Mouse (Mus musculus) embryonic fibroblast, embryonic 13.5 days (primary cell): ENCODE measurements at regions not wholly inside any gene's neighbourhood (a gene's known extent, or its start where the extent isn't known, plus 50 kb on each side); places are given as distances from the start of the nearest gene placed in this dataset.
"Not testable (repeated sequence)": the region's sequence is repeated elsewhere in the genome, so short reads cannot be mapped to it uniquely, and the experiment has no call there.

Experiments used
- H3K27ac ChIP-seq: 2 replicates; pipeline ENCODE4 v1.5.1; 2012; ENCODE audit warnings: low read length, control low read depth, inconsistent platforms; ENCODE audit not compliant: insufficient read depth
- H3K4me1 ChIP-seq: 2 replicates; pipeline ENCODE4 v1.6.1; 2011; ENCODE audit warnings: low read length; ENCODE audit not compliant: control insufficient read depth, insufficient read depth
- H3K4me3 ChIP-seq: 2 replicates; pipeline ENCODE4 v1.5.1; 2011; ENCODE audit warnings: mild to moderate bottlenecking, control low read depth, low read length; ENCODE audit not compliant: insufficient read depth
- CTCF ChIP-seq: IDR thresholded peaks from 2 replicates; pipeline ENCODE4 v1.5.1; 2011; ENCODE audit warnings: mild to moderate bottlenecking, control low read depth, low read length, moderate library complexity, borderline replicate concordance; ENCODE audit not compliant: insufficient read depth
- POLR2A ChIP-seq: IDR thresholded peaks from 2 replicates; pipeline ENCODE4 v1.6.1; 2011; ENCODE audit warnings: low read depth, mild to moderate bottlenecking, control low read depth, low read length, moderate library complexity

GRCm38 (mm10) chr13:70073655-70074054 is 271.5 kb downstream of the Med10 start:
- Histone ChIP-seq H3K27ac (no peak overlapping the region), H3K4me1 (no peaks in the 10 kb centered on the region), H3K4me3 (no peak overlapping the region)
- TF ChIP-seq POLR2A (no peak), CTCF (no peak)

DNA sequence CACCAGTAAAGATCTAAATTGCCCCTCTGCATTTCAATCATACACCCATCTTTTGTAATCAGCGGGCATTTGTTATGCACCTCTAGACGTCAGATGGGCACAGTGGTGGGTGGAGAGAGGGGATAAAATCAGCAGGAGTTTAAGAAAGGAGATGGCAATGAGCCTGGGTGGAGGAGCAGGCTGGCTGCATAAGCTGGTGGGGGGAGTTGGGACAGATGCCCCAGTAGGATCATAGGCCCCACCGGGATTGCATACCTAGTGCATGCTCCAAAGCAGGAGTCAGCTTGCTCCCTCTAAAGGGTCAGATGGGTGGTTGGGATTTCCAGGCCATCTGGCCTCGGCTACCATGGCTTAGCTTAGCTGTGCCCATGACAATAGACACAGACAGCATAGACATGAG is 273.2 kb downstream of the Med10 start:
- TF ChIP-seq POLR2A: no peak
- no peak for TF ChIP-seq CTCF

DNA sequence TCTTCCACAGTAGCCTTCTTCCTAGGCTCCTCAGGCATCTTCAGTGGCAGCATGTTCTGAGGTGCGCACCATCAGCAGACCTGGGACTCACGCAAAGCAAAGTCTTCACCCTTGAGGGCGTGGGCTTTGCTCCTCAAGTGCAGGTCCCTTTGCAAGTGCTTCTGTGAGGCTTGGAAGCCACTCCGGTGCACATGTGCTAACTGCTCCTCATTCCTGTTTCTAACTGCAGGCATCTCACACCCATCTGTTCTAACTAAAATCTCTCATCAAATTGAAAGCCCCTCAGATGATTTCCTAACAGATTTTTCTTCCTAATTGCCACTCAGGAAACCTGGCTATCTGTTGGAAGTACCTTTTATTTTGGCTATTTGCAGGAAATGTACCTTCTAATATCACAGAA is 278.9 kb downstream of the Med10 start:
- Histone ChIP-seq H3K4me1 (no peaks in the 10 kb centered on the region), H3K4me3 (no peak overlapping the region), H3K27ac (no peak overlapping the region)
- TF ChIP-seq POLR2A (no peak), CTCF (no peak)

More for the DNA sequence above, 273.2 kb downstream of the Med10 start:
- Histone ChIP-seq H3K4me3 (no peak overlapping the region), H3K4me1 (no peaks in the 10 kb centered on the region), H3K27ac (no peak overlapping the region)

DNA sequence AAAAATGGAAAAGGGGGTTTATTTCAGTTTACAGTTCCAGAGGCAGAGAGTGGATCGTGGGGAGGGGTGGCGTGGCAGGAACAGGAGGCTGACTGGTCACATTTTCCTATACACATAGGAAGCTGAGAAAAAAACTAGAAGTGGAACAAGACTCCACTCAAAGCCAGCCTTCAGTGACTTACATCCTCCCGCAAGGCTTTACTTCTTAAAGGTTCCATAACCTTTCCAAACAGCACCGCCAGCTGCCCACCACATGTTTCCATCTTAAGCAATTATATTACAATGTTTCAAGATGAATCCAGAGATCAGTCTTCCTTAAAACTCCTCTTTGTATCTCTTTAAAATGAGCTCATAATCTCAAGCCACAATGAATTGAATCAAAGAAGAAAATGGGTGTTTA is 290.7 kb downstream of the Med10 start:
- Histone ChIP-seq H3K4me3 (no peak overlapping the region), H3K27ac (no peak overlapping the region), H3K4me1 (no peaks in the 10 kb centered on the region)
- no peak for TF ChIP-seq CTCF
- TF ChIP-seq POLR2A: no peak

GRCm38 (mm10) chr13:70093970-70094369 is 291.8 kb downstream of the Med10 start:
- Histone ChIP-seq H3K27ac (no peak overlapping the region), H3K4me1 (no peaks in the 10 kb centered on the region), H3K4me3 (no peak overlapping the region)
- no peak for TF ChIP-seq CTCF
- TF ChIP-seq POLR2A: no peak

DNA sequence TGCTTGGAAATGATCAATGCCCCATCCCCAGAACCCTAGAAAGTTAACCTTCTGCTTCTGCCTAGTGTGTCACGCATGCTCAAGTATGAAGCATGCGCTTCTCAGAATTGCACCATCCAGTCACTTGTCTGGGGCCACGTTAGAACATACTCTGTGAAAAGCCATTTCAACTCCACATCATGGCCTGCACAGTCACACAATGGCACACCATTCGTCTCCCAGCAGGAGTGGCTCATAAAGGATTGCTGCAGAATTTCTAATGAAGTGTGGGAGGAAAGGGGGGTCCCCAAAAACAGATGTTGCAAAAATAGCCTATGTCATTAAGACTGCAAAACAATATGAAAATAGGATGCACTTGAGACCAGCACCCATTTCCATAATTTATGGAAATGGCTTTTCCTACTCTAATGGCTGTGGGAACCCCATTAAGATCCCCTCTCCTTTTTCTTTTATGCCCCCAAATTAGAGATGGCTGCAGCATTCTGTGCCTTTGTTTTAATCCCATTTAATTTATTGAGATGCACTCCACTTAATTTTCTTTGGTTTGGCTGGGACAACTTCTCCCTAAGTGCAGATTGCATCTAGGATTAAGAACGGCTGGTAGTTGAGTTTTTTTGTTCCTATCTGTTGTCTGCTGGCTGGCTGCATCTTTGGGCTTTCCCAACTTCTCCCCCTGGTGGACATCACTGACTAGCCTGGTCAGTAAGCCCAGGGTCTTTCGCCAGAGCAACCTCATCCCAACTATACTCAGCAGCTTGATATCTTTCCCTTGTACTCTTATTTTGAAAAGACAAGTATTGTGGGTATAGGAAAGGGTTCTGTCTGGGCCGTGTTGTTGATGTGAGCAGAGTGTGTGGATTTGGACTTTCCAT is 294.5 kb downstream of the Med10 start:
- Histone ChIP-seq H3K27ac (no peak overlapping the region), H3K4me3 (no peak overlapping the region), H3K4me1 (no peaks in the 10 kb centered on the region)
- no peak for TF ChIP-seq POLR2A
- no peak for TF ChIP-seq CTCF

DNA sequence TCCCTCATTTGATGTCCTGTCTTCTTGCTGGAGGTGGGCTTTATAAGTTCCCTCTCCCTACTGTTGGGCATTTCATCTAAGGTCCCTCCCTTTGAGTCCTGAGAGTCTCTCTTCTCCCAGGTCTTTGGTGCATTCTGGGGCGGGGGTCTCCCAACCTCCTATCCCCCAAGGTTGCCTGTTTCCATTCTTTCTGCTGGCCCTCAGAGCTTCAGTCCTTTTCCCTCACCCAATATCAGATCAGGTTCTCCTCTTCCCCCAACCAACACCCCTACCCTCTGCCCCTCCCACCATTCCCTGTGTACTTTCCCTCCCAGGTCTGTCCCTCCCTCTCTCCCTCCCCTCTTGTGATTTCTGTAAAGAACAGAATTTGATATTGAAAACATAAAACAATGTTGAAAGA is 297.9 kb downstream of the Med10 start:
- H3K27ac ChIP-seq, H3K4me1 ChIP-seq, H3K4me3 ChIP-seq: not testable (repeated sequence)

- no peak overlapping the region for H3K27ac ChIP-seq
- H3K4me1 ChIP-seq: no peaks in the 10 kb centered on the region
- TF ChIP-seq POLR2A (no peak), CTCF (no peak)
- no peak overlapping the region for H3K4me3 ChIP-seq
Observed at GRCm38 (mm10) chr13:70103021-70103420, 300.8 kb downstream of the Med10 start.

GRCm38 (mm10) chr13:70103491-70103890 is 301.3 kb downstream of the Med10 start:
- not testable (repeated sequence) for H3K27ac ChIP-seq, H3K4me1 ChIP-seq, H3K4me3 ChIP-seq

- H3K4me1 ChIP-seq: no peaks in the 10 kb centered on the region
- H3K27ac ChIP-seq: no peak overlapping the region
- H3K4me3 ChIP-seq: no peak overlapping the region
- TF ChIP-seq POLR2A (no peak), CTCF (no peak)
Observed at GRCm38 (mm10) chr13:70103903-70104302, 301.7 kb downstream of the Med10 start.

DNA sequence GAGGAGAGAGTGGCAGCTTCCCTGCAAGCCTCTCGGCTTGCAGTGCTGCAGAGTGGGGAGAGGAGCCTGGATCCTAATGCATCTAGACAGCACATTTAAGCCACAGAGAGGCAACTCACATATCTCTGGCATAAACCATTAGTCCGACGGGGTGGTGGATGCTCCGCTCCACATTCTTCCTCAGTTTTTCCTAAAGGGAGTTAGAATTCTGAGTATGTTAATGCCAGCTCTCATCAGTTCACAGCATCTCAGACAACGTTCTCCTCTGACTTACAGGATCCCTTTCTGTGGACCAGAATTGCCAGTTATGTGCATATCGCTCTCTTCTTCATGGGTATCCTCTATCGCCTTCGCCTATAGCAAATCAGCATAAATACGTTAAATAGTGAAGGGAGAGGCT is 313.4 kb downstream of the Med10 start:
- TF ChIP-seq POLR2A (no peak), CTCF (no peak)

More for the DNA sequence above, 313.4 kb downstream of the Med10 start:
- H3K4me3 ChIP-seq: no peak overlapping the region
- H3K27ac ChIP-seq: no peak overlapping the region
- H3K4me1 ChIP-seq: no peaks in the 10 kb centered on the region
